Mouse (Mus musculus) heart, postnatal 36 days (tissue): ENCODE measurements around the gene H2-M1. TPM values are rescaled to one million over a fixed set of nuclear protein-coding genes. Genes with fewer than 3 reads are reported as not detected.

Experiments used
- DNase-seq, 2 experiments: peaks; one replicate each; pipeline ENCODE4 v3.0.0; 2021 to 2022
- intact Hi-C: fragments of 180-260 bp; cut with DNase I; formaldehyde crosslinking; loops from one replicate; pipeline ENCODE4 v1.15.1; 2025
- total RNA-seq, 2 experiments: library from RNA; stranded (reverse); gene quantifications; 2 replicates each; pipeline ENCODE4 v1.2.3; 2021

H2-M1 gene
- total RNA-seq, result not detected

DNA sequence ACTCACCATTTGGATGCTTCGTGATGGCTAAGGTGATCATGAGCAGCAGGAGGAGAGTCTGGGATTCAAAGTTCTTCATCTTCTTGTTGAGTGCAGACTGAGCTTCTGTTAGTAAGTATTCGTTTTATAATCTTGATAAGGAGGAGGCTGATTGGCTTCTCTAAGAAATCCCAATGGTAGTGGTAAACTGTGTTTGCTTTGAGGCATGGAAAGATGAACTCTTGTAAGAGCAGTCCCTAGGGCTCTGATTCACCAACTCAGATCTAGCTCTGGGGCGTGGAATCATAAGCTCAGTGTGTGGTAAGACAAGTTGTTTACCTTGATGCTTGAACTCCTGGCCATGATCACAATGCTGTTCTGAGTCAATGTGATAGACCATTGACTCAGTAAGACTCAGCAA, at the start of gene H2-M1:
Gene H2-M1, minus strand, starts transcription at position 101 of the 400 bp plus-strand sequence.
- intact Hi-C loops, result no loop called here
- no peak for DNase-seq

DNA sequence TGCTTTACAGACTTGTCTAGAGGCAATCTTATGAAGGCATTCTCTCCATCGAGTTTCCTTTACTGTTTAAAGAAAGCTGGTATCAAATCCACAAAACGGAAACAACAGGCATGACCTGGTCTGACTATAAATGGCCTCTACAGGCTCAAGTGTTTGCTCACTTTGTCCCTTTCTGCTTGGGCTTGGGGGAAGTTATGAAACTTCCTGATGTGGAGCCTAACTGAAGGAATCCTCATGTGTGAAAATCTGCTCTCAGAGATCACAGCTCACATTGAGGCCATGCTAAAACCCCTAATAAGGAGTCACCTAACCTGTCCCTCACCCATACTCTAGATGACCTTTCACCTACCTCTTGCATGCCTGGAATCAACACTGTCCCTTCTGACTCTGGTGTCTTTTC, 25.7 kb upstream of the H2-M1 start:
- intact Hi-C loops, result no loop called here
- no peak for DNase-seq

GRCm38 (mm10) chr17:36642566-36642965, 29.5 kb downstream of the H2-M1 start, which contains the start of gene H2-M9:
TSS of gene H2-M9 (minus strand) at chr17:36642666.
- intact Hi-C loops, result no loop called here
- no peak for DNase-seq

Other genes with a start within 250 kb of the H2-M1 start
- not detected for gene H2-M10.4, start 209.9 kb downstream of the H2-M1 start, total RNA-seq
- gene H2-M11, start 125.1 kb downstream of the H2-M1 start, total RNA-seq, result not detected
- not detected for gene H2-M9, start 29.6 kb downstream of the H2-M1 start, total RNA-seq
- not detected for gene H2-M10.5, start 100.7 kb upstream of the H2-M1 start, total RNA-seq
- not detected for gene H2-M10.6, start 140.0 kb upstream of the H2-M1 start, total RNA-seq
- 10 to 100 TPM; 22.2 to 23.6 TPM for gene Trim26, start 164.9 kb upstream of the H2-M1 start, total RNA-seq
- not detected for gene Trim15, start 195.0 kb upstream of the H2-M1 start, total RNA-seq
- gene Trim10, start 197.4 kb upstream of the H2-M1 start, total RNA-seq, result under 1 TPM; 0.41 to 0.64 TPM
- gene Trim40, start 217.9 kb upstream of the H2-M1 start, total RNA-seq, result not detected
- not detected for gene Trim31, start 225.9 kb upstream of the H2-M1 start, total RNA-seq